Mouse (Mus musculus): ENCODE results near the gene Runx3. TPM values are rescaled to one million over a fixed set of nuclear protein-coding genes. Genes with fewer than 3 reads are reported as not detected.
"Not testable (repeated sequence)": the region's sequence is repeated elsewhere in the genome, so short reads cannot be mapped to it uniquely, and the experiment has no call there.

The Runx3 gene
- polyA plus RNA-seq, 1 experiment from 2014 or later = 0.54 TPM

DNA sequence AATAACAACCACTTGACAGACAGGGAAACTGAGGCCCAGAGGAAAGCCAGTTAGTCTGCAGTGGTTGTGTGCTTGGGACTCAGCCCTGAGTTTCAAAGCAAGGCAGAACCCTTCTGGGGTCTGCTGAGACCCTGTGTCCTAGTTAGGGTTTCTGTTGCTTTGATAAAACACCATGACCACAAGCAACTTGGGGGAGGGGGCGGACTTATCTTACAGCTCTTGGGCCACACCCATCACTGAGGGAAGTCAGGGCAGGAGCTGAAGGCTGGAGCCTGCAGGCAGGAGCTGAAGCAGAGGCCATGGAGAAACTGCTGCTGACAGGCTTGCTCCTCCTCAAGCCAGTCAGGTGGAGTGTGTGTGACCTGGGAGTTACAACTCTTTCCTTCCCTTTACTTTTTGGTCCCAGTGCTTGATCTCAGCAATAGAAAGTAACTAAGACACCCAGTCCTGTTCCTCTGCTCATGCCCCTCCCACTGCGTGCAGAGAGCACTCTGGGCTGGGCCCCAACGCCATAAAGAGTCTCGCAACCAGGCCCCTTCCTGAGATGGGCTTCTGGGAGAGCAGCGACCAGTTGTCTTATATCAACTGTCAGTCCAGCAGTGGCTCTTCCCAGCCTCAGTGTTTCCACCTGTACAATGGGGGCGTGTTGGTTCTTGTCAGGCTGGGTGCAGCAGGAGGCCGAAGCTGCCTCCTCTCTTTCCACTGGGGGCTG, 47.5 kb downstream of the Runx3 start:
- Histone ChIP-seq H3K27me3 (ENCODE audit: control insufficient read depth, insufficient read depth, low read length) (0 out of 2 replicates have a peak, but pooled peaks cover 2% of the 10 kb centered on the region), H3K27ac (ENCODE audit: low read length) (no peak overlapping the region), H3K9me3 (replicated peaks; ENCODE audit: control insufficient read depth, low read length) (no peaks in the 10 kb centered on the region), H3K4me2 (ENCODE audit: low read depth, low read length) (no peak overlapping the region), H3K4me1 (ENCODE audit: control insufficient read depth, insufficient read depth, low read length) (peaks cover 10% of the 10 kb centered on the region), H3K36me3 (ENCODE audit: control insufficient read depth, insufficient read depth, low read length) (no peaks in the 10 kb centered on the region), H3K4me3 (replicated peaks; ENCODE audit: low read length) (no peak overlapping the region), H3K9ac (ENCODE audit: low read length) (no peak overlapping the region)
- ATAC-seq (ENCODE audit: insufficient read depth, low FRiP score) = no peak
- WGBS = 59% methylated on average over 7 of the region's 7 CpGs

DNA sequence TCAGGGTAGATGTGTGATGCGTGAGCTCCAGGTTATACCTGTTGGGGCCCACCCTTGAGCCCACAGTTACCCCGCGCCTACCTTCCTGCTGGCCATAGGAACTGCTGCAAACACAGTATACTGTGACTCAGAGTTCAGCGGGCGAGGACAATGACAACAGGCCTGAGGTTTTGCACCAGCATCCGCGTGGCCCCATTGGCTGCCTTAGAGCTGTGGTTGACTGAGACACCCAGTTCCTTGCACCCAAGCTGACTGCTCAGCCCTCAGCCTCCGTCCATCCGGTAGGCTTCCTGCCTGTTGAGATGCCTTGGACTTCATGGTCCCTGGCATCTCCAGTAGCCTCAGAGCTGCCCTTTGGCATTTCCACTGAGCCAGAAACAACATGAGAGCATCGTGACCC, 48.6 kb downstream of the Runx3 start:
- no peak for ATAC-seq (ENCODE audit: insufficient read depth, low FRiP score)
- peaks cover 10% of the 10 kb centered on the region for H3K4me1 ChIP-seq (ENCODE audit: control insufficient read depth, insufficient read depth, low read length)
- no peaks in the 10 kb centered on the region for H3K9me3 ChIP-seq (replicated peaks; ENCODE audit: control insufficient read depth, low read length)
- H3K9ac ChIP-seq (ENCODE audit: low read length) = no peak overlapping the region
- no peaks in the 10 kb centered on the region for H3K36me3 ChIP-seq (ENCODE audit: control insufficient read depth, insufficient read depth, low read length)
- WGBS = 79% methylated on average over 10 of the region's 10 CpGs
- no peak overlapping the region for H3K4me2 ChIP-seq (ENCODE audit: low read depth, low read length)
- 0 out of 2 replicates have a peak, but pooled peaks cover 4% of the 10 kb centered on the region for H3K27me3 ChIP-seq (ENCODE audit: control insufficient read depth, insufficient read depth, low read length)
- no peak overlapping the region for H3K4me3 ChIP-seq (replicated peaks; ENCODE audit: low read length)
- H3K27ac ChIP-seq (ENCODE audit: low read length) = no peak overlapping the region

DNA sequence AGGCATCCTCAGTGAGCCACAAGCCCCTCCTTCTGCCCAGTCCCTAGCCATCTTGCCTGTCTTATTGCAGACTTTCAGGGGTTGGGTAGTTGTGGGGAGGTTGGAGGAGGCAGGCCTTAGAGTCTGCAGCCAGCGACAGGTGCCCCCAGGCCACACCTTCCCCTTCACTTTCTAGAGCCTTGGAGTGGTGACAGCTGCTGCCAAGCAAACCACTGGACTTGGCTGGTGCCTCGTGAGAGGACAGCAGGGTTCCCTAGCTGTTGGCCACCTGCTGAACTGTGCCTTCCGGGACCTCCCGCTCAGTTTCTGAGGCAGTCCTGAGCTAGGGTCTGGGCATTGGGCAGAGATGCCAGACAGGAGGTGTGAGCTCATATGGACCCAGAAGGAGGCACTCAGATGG, 49.0 kb downstream of the Runx3 start:
- H3K4me2 ChIP-seq (ENCODE audit: low read depth, low read length) = no peak overlapping the region
- no peaks in the 10 kb centered on the region for H3K9me3 ChIP-seq (replicated peaks; ENCODE audit: control insufficient read depth, low read length)
- no peaks in the 10 kb centered on the region for H3K36me3 ChIP-seq (ENCODE audit: control insufficient read depth, insufficient read depth, low read length)
- H3K9ac ChIP-seq (ENCODE audit: low read length) = no peak overlapping the region
- 0 out of 2 replicates have a peak, but pooled peaks cover 6% of the 10 kb centered on the region for H3K27me3 ChIP-seq (ENCODE audit: control insufficient read depth, insufficient read depth, low read length)
- peaks cover 10% of the 10 kb centered on the region for H3K4me1 ChIP-seq (ENCODE audit: control insufficient read depth, insufficient read depth, low read length)
- ATAC-seq (ENCODE audit: insufficient read depth, low FRiP score) = no peak
- H3K4me3 ChIP-seq (replicated peaks; ENCODE audit: low read length) = no peak overlapping the region
- no peak overlapping the region for H3K27ac ChIP-seq (ENCODE audit: low read length)
- WGBS = 68% methylated on average over 4 of the region's 4 CpGs

DNA sequence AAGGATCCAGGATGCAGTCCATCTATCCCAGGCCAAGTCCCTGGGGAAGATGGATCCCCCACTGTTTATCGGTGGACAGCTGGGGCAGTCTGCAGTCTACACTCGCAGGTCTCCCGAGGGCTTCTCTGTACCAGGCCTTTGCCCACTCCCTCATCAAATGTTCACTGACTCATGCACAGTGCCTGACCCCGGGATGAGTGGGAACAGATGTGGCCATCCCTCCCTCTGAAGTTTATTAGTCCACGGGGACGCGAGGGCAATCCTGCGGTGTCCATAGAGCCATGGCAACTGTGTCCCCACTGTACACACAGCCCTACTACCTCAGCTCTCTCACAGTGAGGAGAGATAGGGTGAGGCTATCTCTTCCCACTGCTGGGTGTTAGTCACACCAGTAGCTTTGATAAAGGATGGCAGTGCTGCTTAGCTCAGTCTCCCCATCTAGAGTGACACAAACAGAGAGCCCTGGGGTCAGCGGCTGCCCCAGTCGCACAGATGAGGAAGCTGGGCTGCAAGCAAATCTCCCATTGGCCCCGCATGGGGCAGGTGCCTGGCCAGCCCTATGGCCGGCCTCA, 50.9 kb downstream of the Runx3 start:
- Histone ChIP-seq H3K4me1 (ENCODE audit: control insufficient read depth, insufficient read depth, low read length) (peaks cover 11% of the 10 kb centered on the region), H3K36me3 (ENCODE audit: control insufficient read depth, insufficient read depth, low read length) (no peaks in the 10 kb centered on the region), H3K9ac (ENCODE audit: low read length) (no peak overlapping the region), H3K9me3 (replicated peaks; ENCODE audit: control insufficient read depth, low read length) (no peaks in the 10 kb centered on the region), H3K4me3 (replicated peaks; ENCODE audit: low read length) (no peak overlapping the region), H3K27ac (ENCODE audit: low read length) (no peak overlapping the region), H3K27me3 (ENCODE audit: control insufficient read depth, insufficient read depth, low read length) (peaks cover 6% of the 10 kb centered on the region; the same call in 1 of the 2 replicates), H3K4me2 (ENCODE audit: low read depth, low read length) (no peak overlapping the region)
- no peak for ATAC-seq (ENCODE audit: insufficient read depth, low FRiP score)
- 73% methylated on average over 12 of the region's 12 CpGs for WGBS

DNA sequence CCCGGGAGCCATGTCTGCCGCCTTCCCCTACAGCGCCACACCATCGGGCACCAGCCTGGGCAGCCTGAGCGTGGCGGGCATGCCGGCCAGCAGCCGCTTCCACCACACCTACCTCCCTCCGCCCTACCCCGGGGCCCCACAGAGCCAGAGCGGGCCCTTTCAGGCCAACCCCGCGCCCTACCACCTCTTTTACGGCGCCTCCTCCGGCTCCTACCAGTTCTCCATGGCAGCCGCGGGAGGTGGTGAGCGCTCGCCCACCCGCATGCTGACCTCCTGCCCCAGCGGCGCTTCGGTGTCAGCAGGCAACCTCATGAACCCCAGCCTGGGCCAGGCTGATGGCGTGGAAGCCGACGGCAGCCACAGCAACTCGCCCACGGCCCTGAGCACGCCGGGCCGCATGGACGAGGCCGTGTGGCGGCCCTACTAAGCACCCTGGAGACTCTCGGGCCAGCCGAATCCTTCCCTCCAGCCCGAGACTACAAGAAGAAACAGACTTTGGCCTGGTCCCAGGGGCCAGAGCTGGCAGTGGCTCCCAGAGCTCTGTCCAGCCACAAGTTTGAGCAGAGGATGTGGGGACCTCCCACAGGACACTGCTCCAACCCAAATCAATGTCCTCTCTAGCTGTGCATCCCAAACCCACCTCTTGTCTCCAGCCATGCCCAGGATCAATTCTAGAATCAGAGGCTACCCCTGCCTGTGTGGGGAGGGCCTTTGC, 55.1 kb downstream of the Runx3 start:
- H3K4me3 ChIP-seq (replicated peaks; ENCODE audit: low read length) = peak overlapping the region; percentile 17; the same call in 1 of the 2 replicates
- peaks cover 13% of the 10 kb centered on the region; the same call in 1 of the 2 replicates for H3K27me3 ChIP-seq (ENCODE audit: control insufficient read depth, insufficient read depth, low read length)
- H3K9ac ChIP-seq (ENCODE audit: low read length) = peak overlapping the region; percentile 1; the same call in 1 of the 2 replicates
- H3K9me3 ChIP-seq (replicated peaks; ENCODE audit: control insufficient read depth, low read length) = no peaks in the 10 kb centered on the region
- peaks cover 4% of the 10 kb centered on the region for H3K4me1 ChIP-seq (ENCODE audit: control insufficient read depth, insufficient read depth, low read length)
- no peaks in the 10 kb centered on the region for H3K36me3 ChIP-seq (ENCODE audit: control insufficient read depth, insufficient read depth, low read length)
- ATAC-seq (ENCODE audit: insufficient read depth, low FRiP score) = no peak
- H3K27ac ChIP-seq (ENCODE audit: low read length) = no peak overlapping the region
- 16% methylated on average over 38 of the region's 38 CpGs for WGBS
- peak overlapping the region; percentile 50 for H3K4me2 ChIP-seq (ENCODE audit: low read depth, low read length)

DNA sequence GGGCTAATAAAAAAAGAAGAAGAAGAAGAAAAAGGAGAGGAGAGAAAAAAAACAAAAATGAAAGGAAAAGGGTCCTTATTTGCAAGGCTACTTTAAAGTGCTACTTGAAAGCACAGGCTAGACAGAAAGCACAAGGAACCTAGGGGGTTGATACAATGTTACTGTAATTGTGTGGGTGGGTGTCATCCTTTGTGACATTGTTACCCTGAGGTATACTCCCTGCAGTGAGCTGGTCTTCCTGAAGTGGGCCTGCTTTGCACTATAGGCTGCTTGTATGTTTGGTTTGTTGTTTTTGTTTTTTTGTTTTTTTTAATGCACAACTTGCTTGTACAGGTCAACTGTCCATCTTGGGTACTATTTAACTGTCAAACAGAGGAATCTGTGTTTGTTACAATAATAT, 57.1 kb downstream of the Runx3 start:
- ATAC-seq (ENCODE audit: insufficient read depth, low FRiP score) = no peak
- peaks cover 13% of the 10 kb centered on the region; the same call in 1 of the 2 replicates for H3K27me3 ChIP-seq (ENCODE audit: control insufficient read depth, insufficient read depth, low read length)

DNA sequence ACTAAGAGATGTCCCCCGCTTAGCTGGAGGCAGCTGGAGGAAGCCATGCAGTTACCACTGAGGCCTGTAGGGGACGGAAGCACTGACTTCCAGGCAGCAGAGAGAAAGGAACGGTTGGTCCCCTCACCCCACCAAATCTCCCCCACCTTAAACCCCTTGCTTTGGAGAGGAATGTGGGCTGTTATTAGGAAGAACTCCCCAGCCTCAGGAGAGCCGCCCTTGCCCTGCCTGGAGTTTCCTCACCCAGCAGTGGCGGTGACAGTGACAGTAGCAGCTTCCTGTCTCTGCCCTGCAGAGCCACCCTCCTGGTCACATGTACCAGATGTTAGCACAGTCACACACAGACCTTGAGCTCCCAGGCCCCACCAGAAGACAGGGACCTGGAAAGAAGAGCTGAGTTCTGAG, 58.6 kb downstream of the Runx3 start:
- peaks cover 11% of the 10 kb centered on the region; the same call in 1 of the 2 replicates for H3K27me3 ChIP-seq (ENCODE audit: control insufficient read depth, insufficient read depth, low read length)
- no peak for ATAC-seq (ENCODE audit: insufficient read depth, low FRiP score)
- no peaks in the 10 kb centered on the region for H3K9me3 ChIP-seq (replicated peaks; ENCODE audit: control insufficient read depth, low read length)
- H3K4me3 ChIP-seq (replicated peaks; ENCODE audit: low read length) = no peak overlapping the region
- no peaks in the 10 kb centered on the region for H3K36me3 ChIP-seq (ENCODE audit: control insufficient read depth, insufficient read depth, low read length)
- H3K9ac ChIP-seq (ENCODE audit: low read length) = no peak overlapping the region
- 24% methylated on average over 5 of the region's 5 CpGs for WGBS
- H3K4me1 ChIP-seq (ENCODE audit: control insufficient read depth, insufficient read depth, low read length) = peaks cover 4% of the 10 kb centered on the region
- no peak overlapping the region for H3K27ac ChIP-seq (ENCODE audit: low read length)
- H3K4me2 ChIP-seq (ENCODE audit: low read depth, low read length) = no peak overlapping the region

More for the DNA sequence above, 57.1 kb downstream of the Runx3 start:
- Histone ChIP-seq H3K27ac (ENCODE audit: low read length) (no peak overlapping the region), H3K4me2 (ENCODE audit: low read depth, low read length) (no peak overlapping the region), H3K36me3 (ENCODE audit: control insufficient read depth, insufficient read depth, low read length) (no peaks in the 10 kb centered on the region), H3K4me1 (ENCODE audit: control insufficient read depth, insufficient read depth, low read length) (peaks cover 4% of the 10 kb centered on the region), H3K4me3 (replicated peaks; ENCODE audit: low read length) (no peak overlapping the region), H3K9ac (ENCODE audit: low read length) (no peak overlapping the region), H3K9me3 (replicated peaks; ENCODE audit: control insufficient read depth, low read length) (no peaks in the 10 kb centered on the region)

DNA sequence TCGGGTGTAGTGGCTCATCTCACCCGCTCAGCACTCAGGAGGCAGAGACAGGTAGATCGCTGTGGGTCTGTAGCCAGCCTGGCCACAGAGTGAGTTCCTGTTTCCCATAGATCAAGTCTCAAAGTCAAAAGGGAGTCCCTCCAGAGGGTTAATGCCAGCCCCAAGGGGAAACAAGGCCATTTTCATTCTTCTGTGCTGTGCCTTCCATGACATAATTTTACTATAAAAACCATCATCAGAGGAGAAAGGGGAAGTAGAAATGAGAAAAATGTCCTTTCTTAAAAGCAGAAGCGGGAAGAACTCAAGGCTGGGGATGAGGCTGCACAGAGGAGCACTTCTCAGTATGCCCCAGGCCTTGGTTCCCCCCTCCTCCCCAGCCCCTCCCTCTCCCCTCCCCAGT, 61.4 kb downstream of the Runx3 start:
- WGBS = 81% methylated on average over 4 of the region's 4 CpGs
- peaks cover 3% of the 10 kb centered on the region; the same call in 1 of the 2 replicates for H3K27me3 ChIP-seq (ENCODE audit: control insufficient read depth, insufficient read depth, low read length)
- H3K4me2 ChIP-seq (ENCODE audit: low read depth, low read length) = no peak overlapping the region
- no peak overlapping the region for H3K4me3 ChIP-seq (replicated peaks; ENCODE audit: low read length)
- H3K4me1 ChIP-seq (ENCODE audit: control insufficient read depth, insufficient read depth, low read length) = no peaks in the 10 kb centered on the region
- H3K9ac ChIP-seq (ENCODE audit: low read length) = no peak overlapping the region
- no peak for ATAC-seq (ENCODE audit: insufficient read depth, low FRiP score)
- no peak overlapping the region for H3K27ac ChIP-seq (ENCODE audit: low read length)
- no peaks in the 10 kb centered on the region for H3K36me3 ChIP-seq (ENCODE audit: control insufficient read depth, insufficient read depth, low read length)
- no peaks in the 10 kb centered on the region for H3K9me3 ChIP-seq (replicated peaks; ENCODE audit: control insufficient read depth, low read length)

DNA sequence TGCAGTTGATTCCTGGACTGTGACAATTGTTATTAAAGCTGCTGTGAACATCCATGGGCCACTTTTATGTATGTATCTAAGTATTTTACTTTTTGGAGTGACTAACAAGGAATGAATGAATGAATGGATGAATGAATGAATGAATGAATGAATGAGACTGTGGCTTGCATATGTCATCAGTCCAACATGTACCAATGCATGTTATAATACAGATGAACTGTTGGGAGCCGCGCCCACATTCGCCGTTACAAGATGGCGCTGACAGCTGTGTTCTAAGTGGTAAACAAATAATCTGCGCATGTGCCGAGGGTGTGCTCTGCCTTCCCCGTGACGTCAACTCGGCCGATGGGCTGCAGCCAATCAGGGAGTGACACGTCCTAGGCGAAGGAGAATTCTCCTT, 63.8 kb downstream of the Runx3 start:
- not testable (repeated sequence) for H3K27ac ChIP-seq (ENCODE audit: low read length); H3K4me2 ChIP-seq (ENCODE audit: low read depth, low read length); H3K27me3 ChIP-seq (ENCODE audit: control insufficient read depth, insufficient read depth, low read length); H3K9me3 ChIP-seq (replicated peaks; ENCODE audit: control insufficient read depth, low read length); H3K4me1 ChIP-seq (ENCODE audit: control insufficient read depth, insufficient read depth, low read length); H3K4me3 ChIP-seq (replicated peaks; ENCODE audit: low read length); H3K9ac ChIP-seq (ENCODE audit: low read length); H3K36me3 ChIP-seq (ENCODE audit: control insufficient read depth, insufficient read depth, low read length); ATAC-seq (ENCODE audit: insufficient read depth, low FRiP score)
- WGBS = 96% methylated on average over 5 of the region's 13 CpGs

Measured in stomach, embryonic 16.5 days (tissue).